Mouse (Mus musculus): ENCODE data around the gene Sema3b.

DNA sequence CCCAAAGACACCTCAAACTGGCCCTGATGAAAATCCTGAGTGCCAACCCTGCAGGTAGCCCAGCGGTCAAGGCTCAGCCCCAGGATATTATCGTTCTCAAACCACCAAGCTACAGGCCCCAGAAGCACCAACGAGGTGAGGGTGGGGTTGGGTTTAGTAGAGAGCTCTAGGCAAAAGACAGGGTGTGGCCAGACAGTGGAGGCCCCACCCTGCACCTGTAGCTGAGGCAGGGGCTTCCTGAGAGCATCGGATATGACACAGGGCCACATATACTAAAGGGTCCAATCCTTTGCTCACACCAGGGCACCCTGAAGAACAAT lies 20.3 kb upstream of the Sema3b start:
- TF ChIP-seq EP300 (IDR thresholded peaks at IDR 0.05; ENCODE audit: low read depth) (no peak), CTCF (IDR thresholded peaks at IDR 0.05; ENCODE audit: low read depth) (no peak)
